Mouse (Mus musculus) left cerebral cortex, adult 18-20 months (tissue): Measurements from ENCODE around the gene Shmt1. TPM values are rescaled to one million over a fixed set of nuclear protein-coding genes. Genes with fewer than 3 reads are reported as not detected.
"Not testable (repeated sequence)": the region's sequence is repeated elsewhere in the genome, so short reads cannot be mapped to it uniquely, and the experiment has no call there.

Experiments used
- DNase-seq, 2 experiments: peaks; one replicate each; pipeline ENCODE4 v3.0.0; 2021 to 2022; ENCODE audit warnings: low spot score in 2 of 2, mixed read lengths in 1 of 2
- long read RNA-seq, 2 experiments: library from polyadenylated mRNA; stranded (forward); transcript quantifications; one replicate each; pipeline ENCODE4 v2.0.0; 2021
- total RNA-seq, 2 experiments: library from RNA; stranded (reverse); gene quantifications; 2 replicates each; pipeline ENCODE4 v1.2.3; 2021

The Shmt1 gene
- 1 to 10 TPM; 1.7 to 3.7 TPM for total RNA-seq
- long read RNA-seq, experiment 1, partial matches to known transcripts: 0 of 1 reads
- long read RNA-seq, experiment 1, other reads (novel, unspliced or antisense): 0 of 1 reads
- long read RNA-seq, experiment 2, transcript Shmt1-201 (12 exons, 2,858 nt): major isoform, 5 of 5 reads
- long read RNA-seq, experiment 2, partial matches to known transcripts: 0 of 5 reads
- long read RNA-seq, experiment 2, other reads (novel, unspliced or antisense): 0 of 5 reads

GRCm38 (mm10) chr11:60811618-60812017 is at the start of gene Shmt1:
Gene Shmt1, minus strand, starts transcription at chr11:60811718.
- DNase-seq: not testable (repeated sequence)

- peak in 1 of 2 experiments; percentile 15 for DNase-seq
Observed at GRCm38 (mm10) chr11:60856587-60856986, 45.1 kb upstream of the Shmt1 start.

- no peak for DNase-seq
Observed at GRCm38 (mm10) chr11:60845415-60845814, 33.9 kb upstream of the Shmt1 start.

- DNase-seq: no peak
Observed at GRCm38 (mm10) chr11:60843412-60843811, 31.9 kb upstream of the Shmt1 start.

GRCm38 (mm10) chr11:60841467-60842200 is 30.1 kb upstream of the Shmt1 start:
- DNase-seq: no peak

- DNase-seq: no peak
Observed at GRCm38 (mm10) chr11:60837644-60838406, 26.3 kb upstream of the Shmt1 start.

GRCm38 (mm10) chr11:60836897-60837296 is 25.4 kb upstream of the Shmt1 start:
- no peak for DNase-seq

GRCm38 (mm10) chr11:60830433-60831052 is 19.0 kb upstream of the Shmt1 start, which contains the start of gene Dhrs7b:
Gene Dhrs7b, plus strand, starts transcription at chr11:60830631.
- peak; percentile 85 to 91 for DNase-seq

- DNase-seq: no peak
Observed at GRCm38 (mm10) chr11:60828903-60829302, 17.4 kb upstream of the Shmt1 start.

- no peak for DNase-seq
Observed at GRCm38 (mm10) chr11:60827241-60827945, 15.9 kb upstream of the Shmt1 start.

- DNase-seq: no peak
Observed at GRCm38 (mm10) chr11:60826700-60827099, 15.2 kb upstream of the Shmt1 start.

GRCm38 (mm10) chr11:60825191-60825590 is 13.7 kb upstream of the Shmt1 start:
- no peak for DNase-seq

GRCm38 (mm10) chr11:60823771-60824170 is 12.3 kb upstream of the Shmt1 start:
- no peak for DNase-seq

- no peak for DNase-seq
Observed at GRCm38 (mm10) chr11:60816398-60816797, 4.9 kb upstream of the Shmt1 start.

- DNase-seq: peak; percentile 88 to 91
Observed at GRCm38 (mm10) chr11:60811054-60811460, 461 bp downstream of the Shmt1 start.

- no peak for DNase-seq
Observed at GRCm38 (mm10) chr11:60810046-60810965, 1.2 kb downstream of the Shmt1 start.

- DNase-seq: no peak
Observed at GRCm38 (mm10) chr11:60809546-60809945, 2.0 kb downstream of the Shmt1 start.

GRCm38 (mm10) chr11:60808286-60809070 is 3.0 kb downstream of the Shmt1 start:
- peak; percentile 21 to 38 for DNase-seq

- no peak for DNase-seq
Observed at GRCm38 (mm10) chr11:60800892-60801291, 10.6 kb downstream of the Shmt1 start.
